Mouse (Mus musculus) stomach, embryonic 15.5 days (tissue): ENCODE results near the gene Slc22a4. TPM values are rescaled to one million over a fixed set of nuclear protein-coding genes. Genes with fewer than 3 reads are reported as not detected.
A peak's percentile ranks its signal among the peaks of the same experiment; 100 is the strongest.
"Not testable (repeated sequence)": the region's sequence is repeated elsewhere in the genome, so short reads cannot be mapped to it uniquely, and the experiment has no call there.

Experiments
- ATAC-seq: fragments of 200-750 bp; cut with Nextera tagmentation; 2 replicates; pipeline ENCODE4 v1.8.0; 2017; ENCODE audit warnings: low read depth, moderate number of reproducible peaks, moderate TSS enrichment; ENCODE audit not compliant: insufficient read depth, low FRiP score
- H3K27ac ChIP-seq: fragments of 300-500 bp; sonication (generic); 2 replicates; pipeline ENCODE4 v1.5.1; 2015; ENCODE audit warnings: mild to moderate bottlenecking, inconsistent platforms
- H3K27me3 ChIP-seq: fragments of 300-500 bp; sonication (generic); replicated peaks from 2 replicates; pipeline ENCODE4 v1.6.1; 2015; ENCODE audit warnings: inconsistent platforms
- H3K36me3 ChIP-seq: fragments of 300-500 bp; sonication (generic); 2 replicates; pipeline ENCODE4 v1.6.1; 2015; ENCODE audit warnings: inconsistent platforms
- H3K4me1 ChIP-seq: fragments of 300-500 bp; sonication (generic); 2 replicates; pipeline ENCODE4 v1.6.1; 2015; ENCODE audit warnings: inconsistent platforms
- H3K4me2 ChIP-seq: fragments of 300-500 bp; sonication (generic); 2 replicates; pipeline ENCODE4 v1.6.1; 2015; ENCODE audit warnings: mild to moderate bottlenecking, inconsistent platforms
- H3K4me3 ChIP-seq: fragments of 300-500 bp; sonication (generic); replicated peaks from 2 replicates; pipeline ENCODE4 v1.5.1; 2015; ENCODE audit warnings: inconsistent platforms
- H3K9ac ChIP-seq: fragments of 300-500 bp; sonication (generic); 2 replicates; pipeline ENCODE4 v1.6.1; 2015; ENCODE audit warnings: inconsistent platforms
- H3K9me3 ChIP-seq: fragments of 300-500 bp; sonication (generic); 2 replicates; pipeline ENCODE4 v1.6.1; 2016; ENCODE audit warnings: inconsistent platforms
- WGBS: fragments of 180-500 bp; shearing (Covaris S2); methylation state at CpG from one replicate; pipeline ENCODE4 v1.1.7; 2015; 5-methylcytosine and 5-hydroxymethylcytosine counted together
- polyA plus RNA-seq: library from polyadenylated mRNA; unstranded; fragments of >200 nt; fragmentation: Nextera tagmentation; extraction: Ambion mirVana; gene quantifications from 2 replicates; pipeline ENCODE4 v1.2.1, GENCODE M21; 2015

The Slc22a4 gene
- polyA plus RNA-seq, 1 experiment from 2014 or later, result 3.0 TPM

GRCm38 (mm10) chr11:54002147-54002760 is 25.6 kb downstream of the Slc22a4 start:
- H3K9me3 ChIP-seq, result no peaks in the 10 kb centered on the region
- H3K4me1 ChIP-seq, result peaks cover 5% of the 10 kb centered on the region; the same call in 1 of the 2 replicates
- ATAC-seq, result no peak
- H3K4me2 ChIP-seq, result no peak overlapping the region
- H3K4me3 ChIP-seq, result no peak overlapping the region
- no peak overlapping the region; the same call in 1 of the 2 replicates for H3K27ac ChIP-seq
- H3K27me3 ChIP-seq, result no peaks in the 10 kb centered on the region
- WGBS, result 5% methylated on average over 5 of the region's 5 CpGs
- H3K36me3 ChIP-seq, result no peaks in the 10 kb centered on the region
- no peak overlapping the region for H3K9ac ChIP-seq

- H3K4me3 ChIP-seq, result no peak overlapping the region
- H3K27ac ChIP-seq, result no peak overlapping the region
- 75% methylated on average over 2 of the region's 2 CpGs for WGBS
- ATAC-seq, result no peak
- H3K36me3 ChIP-seq, result no peaks in the 10 kb centered on the region
- no peaks in the 10 kb centered on the region for H3K27me3 ChIP-seq
- no peak overlapping the region for H3K4me2 ChIP-seq
- no peak overlapping the region for H3K9ac ChIP-seq
- no peaks in the 10 kb centered on the region for H3K9me3 ChIP-seq
- H3K4me1 ChIP-seq, result peaks cover 5% of the 10 kb centered on the region; the same call in 1 of the 2 replicates
Observed at GRCm38 (mm10) chr11:53997661-53998060, 30.2 kb downstream of the Slc22a4 start.

GRCm38 (mm10) chr11:53992264-53992663 is 35.6 kb downstream of the Slc22a4 start:
- Histone ChIP-seq H3K9ac (no peak overlapping the region), H3K27me3 (no peaks in the 10 kb centered on the region), H3K4me2 (no peak overlapping the region), H3K9me3 (no peaks in the 10 kb centered on the region), H3K36me3 (no peaks in the 10 kb centered on the region), H3K4me1 (no peaks in the 10 kb centered on the region), H3K4me3 (no peak overlapping the region), H3K27ac (peak overlapping the region; percentile 76)
- ATAC-seq, result peak; percentile 35; the same call in 1 of the 2 replicates
- 40% methylated on average over 4 of the region's 4 CpGs for WGBS

GRCm38 (mm10) chr11:53989232-53989631 is 38.7 kb downstream of the Slc22a4 start:
- Histone ChIP-seq H3K36me3 (no peaks in the 10 kb centered on the region), H3K4me1 (no peaks in the 10 kb centered on the region), H3K4me3 (no peak overlapping the region), H3K9me3 (no peaks in the 10 kb centered on the region), H3K4me2 (no peak overlapping the region), H3K27ac (no peak overlapping the region), H3K27me3 (no peaks in the 10 kb centered on the region), H3K9ac (no peak overlapping the region)
- no peak for ATAC-seq
- WGBS, result 55% methylated on average over 1 of the region's 1 CpGs

GRCm38 (mm10) chr11:53988081-53988480 is 39.8 kb downstream of the Slc22a4 start:
- ATAC-seq, result no peak
- Histone ChIP-seq H3K4me2 (no peak overlapping the region), H3K4me1 (no peaks in the 10 kb centered on the region), H3K9me3 (no peaks in the 10 kb centered on the region), H3K36me3 (no peaks in the 10 kb centered on the region), H3K9ac (no peak overlapping the region), H3K4me3 (no peak overlapping the region), H3K27ac (no peak overlapping the region), H3K27me3 (no peaks in the 10 kb centered on the region)
- whole genome bisulfite sequencing, result 72% methylated on average over 4 of the region's 4 CpGs

- H3K36me3 ChIP-seq, result no peaks in the 10 kb centered on the region
- no peaks in the 10 kb centered on the region for H3K9me3 ChIP-seq
- H3K27ac ChIP-seq, result no peak overlapping the region
- H3K27me3 ChIP-seq, result no peaks in the 10 kb centered on the region
- 86% methylated on average over 4 of the region's 4 CpGs for WGBS
- H3K9ac ChIP-seq, result no peak overlapping the region
- no peak overlapping the region for H3K4me3 ChIP-seq
- H3K4me1 ChIP-seq, result 0 out of 2 replicates have a peak, but pooled peaks cover 4% of the 10 kb centered on the region
- no peak overlapping the region for H3K4me2 ChIP-seq
- no peak for ATAC-seq
Observed at GRCm38 (mm10) chr11:53981396-53981795, 46.5 kb downstream of the Slc22a4 start.

GRCm38 (mm10) chr11:53979788-53980621 is 47.9 kb downstream of the Slc22a4 start, which contains the start of gene Slc22a21:
Gene Slc22a21, minus strand, starts transcription at chr11:53980332.
- Histone ChIP-seq H3K36me3 (no peaks in the 10 kb centered on the region), H3K4me1 (0 out of 2 replicates have a peak, but pooled peaks cover 4% of the 10 kb centered on the region), H3K4me2 (peak within 1 kb of the TSS; percentile 94), H3K27me3 (no peaks in the 10 kb centered on the region), H3K9ac (peak within 1 kb of the TSS; percentile 61), H3K27ac (peak within 1 kb of the TSS; percentile 84), H3K4me3 (peak within 1 kb of the TSS; percentile 68), H3K9me3 (no peaks in the 10 kb centered on the region)
- WGBS, result 2% methylated on average over 73 of the region's 73 CpGs
- peak; percentile 92 for ATAC-seq

GRCm38 (mm10) chr11:53979456-53979787 is 48.5 kb downstream of the Slc22a4 start:
- peak overlapping the region; percentile 84; the same call in 1 of the 2 replicates for H3K27ac ChIP-seq

GRCm38 (mm10) chr11:53977672-53978071 is 50.2 kb downstream of the Slc22a4 start:
- Histone ChIP-seq H3K9ac (no peak overlapping the region), H3K4me3 (no peak overlapping the region), H3K4me2 (no peak overlapping the region), H3K36me3 (no peaks in the 10 kb centered on the region), H3K9me3 (no peaks in the 10 kb centered on the region), H3K27ac (no peak overlapping the region), H3K27me3 (no peaks in the 10 kb centered on the region), H3K4me1 (0 out of 2 replicates have a peak, but pooled peaks cover 4% of the 10 kb centered on the region)
- 76% methylated on average over 3 of the region's 3 CpGs for WGBS
- no peak for ATAC-seq

More at GRCm38 (mm10) chr11:53979456-53979787, 48.5 kb downstream of the Slc22a4 start:
- H3K36me3 ChIP-seq, H3K4me1 ChIP-seq, ATAC-seq, H3K27me3 ChIP-seq, H3K9me3 ChIP-seq: not testable (repeated sequence)
- Histone ChIP-seq H3K9ac (peak overlapping the region; percentile 61), H3K4me3 (peak overlapping the region; percentile 68), H3K4me2 (peak overlapping the region; percentile 94)
- WGBS, result 1% methylated on average over 23 of the region's 23 CpGs

GRCm38 (mm10) chr11:53975559-53975958 is 52.3 kb downstream of the Slc22a4 start:
- Histone ChIP-seq H3K9me3 (no peaks in the 10 kb centered on the region), H3K4me1 (0 out of 2 replicates have a peak, but pooled peaks cover 3% of the 10 kb centered on the region), H3K4me2 (no peak overlapping the region), H3K9ac (no peak overlapping the region), H3K27me3 (no peaks in the 10 kb centered on the region), H3K36me3 (no peaks in the 10 kb centered on the region), H3K27ac (no peak overlapping the region), H3K4me3 (no peak overlapping the region)
- ATAC-seq, result no peak

GRCm38 (mm10) chr11:53958984-53959383 is 68.9 kb downstream of the Slc22a4 start:
- Histone ChIP-seq H3K27ac (no peak overlapping the region), H3K36me3 (no peaks in the 10 kb centered on the region), H3K27me3 (no peaks in the 10 kb centered on the region), H3K9ac (no peak overlapping the region), H3K9me3 (no peaks in the 10 kb centered on the region), H3K4me2 (no peak overlapping the region), H3K4me3 (no peak overlapping the region), H3K4me1 (no peaks in the 10 kb centered on the region)
- WGBS, result 47% methylated on average over 3 of the region's 3 CpGs
- no peak for ATAC-seq

GRCm38 (mm10) chr11:53958176-53958575 is 69.7 kb downstream of the Slc22a4 start:
- H3K36me3 ChIP-seq, H3K4me2 ChIP-seq, H3K4me1 ChIP-seq, H3K27ac ChIP-seq, ATAC-seq, H3K9me3 ChIP-seq, H3K4me3 ChIP-seq, H3K27me3 ChIP-seq, H3K9ac ChIP-seq: not testable (repeated sequence)
- 25% methylated on average over 4 of the region's 4 CpGs for WGBS
